Mouse (Mus musculus) frontal cortex, postnatal 10 days (tissue): Measurements from ENCODE around the gene Gdpd1.
"Not testable (repeated sequence)": the region's sequence is repeated elsewhere in the genome, so short reads cannot be mapped to it uniquely, and the experiment has no call there.

Source experiments
- DNase-seq, 2 experiments: peaks; one replicate each; pipeline ENCODE4 v3.0.0; 2022; ENCODE audit warnings: low spot score in 2 of 2, mixed read lengths in 1 of 2

The Gdpd1 gene

GRCm38 (mm10) chr11:87073866-87074440, at the start of gene Gdpd1:
Gdpd1 (minus strand) TSS chr11:87074062.
- peak; percentile 83 to 90 for DNase-seq

- DNase-seq, result no peak
These were observed 48.0 kb upstream of the Gdpd1 start for GRCm38 (mm10) chr11:87121864-87122263.

- no peak for DNase-seq
These were observed 36.5 kb upstream of the Gdpd1 start for GRCm38 (mm10) chr11:87110172-87110909.

GRCm38 (mm10) chr11:87109519-87110171, 35.8 kb upstream of the Gdpd1 start:
- DNase-seq, result no peak

GRCm38 (mm10) chr11:87108755-87109518, 35.1 kb upstream of the Gdpd1 start, which contains the start of gene Ska2:
Ska2 (plus strand) TSS chr11:87109234.
- DNase-seq, result peak; percentile 97 to 99

- no peak for DNase-seq
These were observed 34.5 kb upstream of the Gdpd1 start, which contains the start of gene Prr11 for GRCm38 (mm10) chr11:87108409-87108754. Prr11 (minus strand) TSS chr11:87108708.

GRCm38 (mm10) chr11:87087142-87087541, 13.3 kb upstream of the Gdpd1 start:
- DNase-seq, result no peak

- DNase-seq, result peak; percentile 59 to 74
These were observed 12.6 kb upstream of the Gdpd1 start, which contains the start of gene Smg8 for GRCm38 (mm10) chr11:87086290-87086984. Smg8 (minus strand) TSS chr11:87086774.

GRCm38 (mm10) chr11:87085461-87085860, 11.6 kb upstream of the Gdpd1 start:
- DNase-seq, result no peak

- DNase-seq, result no peak
These were observed 9.8 kb upstream of the Gdpd1 start for GRCm38 (mm10) chr11:87083712-87084111.

GRCm38 (mm10) chr11:87073343-87073865, 458 bp downstream of the Gdpd1 start:
- DNase-seq, result peak; percentile 59 to 71

GRCm38 (mm10) chr11:87062087-87062486, 11.8 kb downstream of the Gdpd1 start:
- DNase-seq, result no peak

GRCm38 (mm10) chr11:87060410-87060809, 13.5 kb downstream of the Gdpd1 start:
- DNase-seq, result no peak

GRCm38 (mm10) chr11:87056286-87056685, 17.6 kb downstream of the Gdpd1 start:
- no peak for DNase-seq

- not testable (repeated sequence) for DNase-seq
These were observed 25.0 kb downstream of the Gdpd1 start for GRCm38 (mm10) chr11:87048900-87049299.

GRCm38 (mm10) chr11:87046968-87047367, 26.9 kb downstream of the Gdpd1 start:
- no peak for DNase-seq

GRCm38 (mm10) chr11:87043052-87043451, 30.8 kb downstream of the Gdpd1 start:
- no peak for DNase-seq

- DNase-seq, result no peak
These were observed 34.4 kb downstream of the Gdpd1 start for GRCm38 (mm10) chr11:87039307-87039963.

- DNase-seq, result no peak
These were observed 37.7 kb downstream of the Gdpd1 start for GRCm38 (mm10) chr11:87036180-87036579.

- no peak for DNase-seq
These were observed 45.6 kb downstream of the Gdpd1 start for GRCm38 (mm10) chr11:87028212-87028611.
